Mouse (Mus musculus) midbrain, embryonic 14.5 days (tissue): ENCODE results near the gene Abhd17c. TPM values are rescaled to one million over a fixed set of nuclear protein-coding genes. Genes with fewer than 3 reads are reported as not detected.

ENCODE experiments used
- ATAC-seq: fragments of 200-750 bp; cut with Nextera tagmentation; 2 replicates; pipeline ENCODE4 v1.8.0; 2017; ENCODE audit warnings: moderate number of reproducible peaks, moderate library complexity; ENCODE audit not compliant: low FRiP score, low TSS enrichment
- DNase-seq: peaks from one replicate; pipeline ENCODE4 v3.0.0-alpha.2; 2015
- H3K27ac ChIP-seq: fragments of 300-500 bp; sonication (generic); replicated peaks from 2 replicates; pipeline ENCODE4 v1.5.1; 2014; ENCODE audit warnings: mild to moderate bottlenecking, low read depth, low read length, moderate library complexity
- H3K27me3 ChIP-seq: fragments of 300-500 bp; sonication (generic); 2 replicates; pipeline ENCODE4 v1.6.1; 2014; ENCODE audit warnings: low read length, control low read depth, mixed read lengths; ENCODE audit not compliant: control insufficient read depth, insufficient read depth
- H3K36me3 ChIP-seq: fragments of 300-500 bp; sonication (generic); 2 replicates; pipeline ENCODE4 v1.6.1; 2014; ENCODE audit warnings: low read length, control low read depth; ENCODE audit not compliant: control insufficient read depth, insufficient read depth
- H3K4me1 ChIP-seq: fragments of 300-500 bp; sonication (generic); 2 replicates; pipeline ENCODE4 v1.6.1; 2014; ENCODE audit warnings: mild to moderate bottlenecking, antibody characterized with exemption, low read length, control low read depth; ENCODE audit not compliant: control insufficient read depth, insufficient read depth
- H3K4me2 ChIP-seq: fragments of 300-500 bp; sonication (generic); 2 replicates; pipeline ENCODE4 v1.6.1; 2014; ENCODE audit warnings: mild to moderate bottlenecking, low read length, moderate library complexity
- H3K4me3 ChIP-seq: fragments of 300-500 bp; sonication (generic); replicated peaks from 2 replicates; pipeline ENCODE4 v1.5.1; 2014; ENCODE audit warnings: low read depth, low read length
- H3K9ac ChIP-seq: fragments of 300-500 bp; sonication (generic); replicated peaks from 2 replicates; pipeline ENCODE4 v1.6.1; 2014; ENCODE audit warnings: mild to moderate bottlenecking, low read length, moderate library complexity
- H3K9me3 ChIP-seq: fragments of 300-500 bp; sonication (generic); 2 replicates; pipeline ENCODE4 v1.6.1; 2016; ENCODE audit warnings: low read length, control low read depth, mixed read lengths; ENCODE audit not compliant: control insufficient read depth
- WGBS: fragments of 180-500 bp; shearing (Covaris S2); extraction: QIAGEN DNeasy Blood & Tissue Kit; methylation state at CpG from one replicate; pipeline ENCODE4 v1.1.7; 2014; 5-methylcytosine and 5-hydroxymethylcytosine counted together
- polyA plus RNA-seq: library from polyadenylated mRNA; unstranded; fragments of >200 nt; fragmentation: Nextera tagmentation; extraction: Ambion mirVana; gene quantifications from 2 replicates; pipeline ENCODE4 v1.2.1, GENCODE M21; 2014

Gene Abhd17c
- polyA plus RNA-seq, 1 experiment from 2014 or later = 50.3 TPM

- Histone ChIP-seq H3K9me3 (no peaks in the 10 kb centered on the region), H3K27me3 (peaks cover 31% of the 10 kb centered on the region), H3K9ac (no peak overlapping the region), H3K4me3 (no peak overlapping the region), H3K36me3 (no peaks in the 10 kb centered on the region), H3K27ac (no peak overlapping the region), H3K4me2 (no peak overlapping the region), H3K4me1 (peaks cover 7% of the 10 kb centered on the region; the same call in 1 of the 2 replicates)
- 84% methylated on average over 3 of the region's 3 CpGs for WGBS
- DNase-seq (no peak), ATAC-seq (no peak)
Measured at GRCm38 (mm10) chr7:84088191-84088590, 63.5 kb downstream of the Abhd17c start.

- peak within 1 kb of the TSS; percentile 91 for H3K4me2 ChIP-seq
- WGBS = under 1% methylated on average over 53 of the region's 54 CpGs
Measured at GRCm38 (mm10) chr7:84086039-84086829, 65.5 kb downstream of the Abhd17c start, which contains the start of gene Cemip. TSS of gene Cemip (minus strand) at chr7:84086502.

GRCm38 (mm10) chr7:84085049-84085945, 66.4 kb downstream of the Abhd17c start:
- 0 out of 2 replicates have a peak, but pooled peaks have one; percentile 4 for ATAC-seq
- peaks cover 31% of the 10 kb centered on the region for H3K27me3 ChIP-seq
- WGBS = 4% methylated on average over 39 of the region's 39 CpGs

More at GRCm38 (mm10) chr7:84086039-84086829, 65.5 kb downstream of the Abhd17c start, which contains the start of gene Cemip:
- peaks cover 31% of the 10 kb centered on the region for H3K27me3 ChIP-seq
- peak within 1 kb of the TSS; percentile 51; the same call in 1 of the 2 replicates for H3K9ac ChIP-seq
- peaks cover 7% of the 10 kb centered on the region; the same call in 1 of the 2 replicates for H3K4me1 ChIP-seq
- ATAC-seq = peak; percentile 84
- H3K27ac ChIP-seq = peak within 1 kb of the TSS; percentile 20; the same call in 1 of the 2 replicates
- DNase-seq = peak; percentile 92
- no peaks in the 10 kb centered on the region for H3K36me3 ChIP-seq
- H3K9me3 ChIP-seq = no peaks in the 10 kb centered on the region
- peak within 1 kb of the TSS; percentile 50 for H3K4me3 ChIP-seq

GRCm38 (mm10) chr7:84077257-84078013, 74.3 kb downstream of the Abhd17c start:
- no peaks in the 10 kb centered on the region for H3K9me3 ChIP-seq
- no peak overlapping the region for H3K27ac ChIP-seq
- H3K4me1 ChIP-seq = no peaks in the 10 kb centered on the region
- H3K4me3 ChIP-seq = no peak overlapping the region
- H3K36me3 ChIP-seq = no peaks in the 10 kb centered on the region
- H3K27me3 ChIP-seq = no peaks in the 10 kb centered on the region
- 69% methylated on average over 7 of the region's 7 CpGs for WGBS
- H3K4me2 ChIP-seq = no peak overlapping the region
- ATAC-seq = no peak
- no peak overlapping the region for H3K9ac ChIP-seq
- DNase-seq = no peak

More at GRCm38 (mm10) chr7:84085049-84085945, 66.4 kb downstream of the Abhd17c start:
- Histone ChIP-seq H3K4me3 (peak overlapping the region; percentile 50), H3K9ac (no peak overlapping the region), H3K27ac (no peak overlapping the region), H3K4me2 (peak overlapping the region; percentile 91), H3K4me1 (peaks cover 7% of the 10 kb centered on the region; the same call in 1 of the 2 replicates), H3K36me3 (no peaks in the 10 kb centered on the region), H3K9me3 (no peaks in the 10 kb centered on the region)
- DNase-seq = peak; percentile 53

- Histone ChIP-seq H3K4me1 (no peaks in the 10 kb centered on the region), H3K27me3 (no peaks in the 10 kb centered on the region), H3K27ac (no peak overlapping the region), H3K4me2 (no peak overlapping the region), H3K9me3 (no peaks in the 10 kb centered on the region), H3K36me3 (no peaks in the 10 kb centered on the region), H3K9ac (no peak overlapping the region), H3K4me3 (no peak overlapping the region)
- DNase-seq (no peak), ATAC-seq (no peak)
- WGBS = 60% methylated on average over 8 of the region's 8 CpGs
Measured at GRCm38 (mm10) chr7:84074266-84074665, 77.4 kb downstream of the Abhd17c start.

GRCm38 (mm10) chr7:84073856-84074255, 77.8 kb downstream of the Abhd17c start:
- no peak overlapping the region for H3K9ac ChIP-seq
- no peaks in the 10 kb centered on the region for H3K9me3 ChIP-seq
- ATAC-seq (no peak), DNase-seq (no peak)
- WGBS = 87% methylated on average over 3 of the region's 3 CpGs
- H3K36me3 ChIP-seq = no peaks in the 10 kb centered on the region
- H3K4me3 ChIP-seq = no peak overlapping the region
- H3K4me1 ChIP-seq = no peaks in the 10 kb centered on the region
- H3K27ac ChIP-seq = no peak overlapping the region
- H3K4me2 ChIP-seq = no peak overlapping the region
- no peaks in the 10 kb centered on the region for H3K27me3 ChIP-seq

- ATAC-seq = no peak
- Histone ChIP-seq H3K4me3 (no peak overlapping the region), H3K9ac (no peak overlapping the region), H3K27ac (no peak overlapping the region), H3K27me3 (no peaks in the 10 kb centered on the region), H3K4me1 (no peaks in the 10 kb centered on the region), H3K36me3 (no peaks in the 10 kb centered on the region), H3K9me3 (no peaks in the 10 kb centered on the region; the same call in 1 of the 2 replicates), H3K4me2 (no peak overlapping the region)
- no peak for DNase-seq
- 74% methylated on average over 5 of the region's 5 CpGs for WGBS
Measured at GRCm38 (mm10) chr7:84068931-84069330, 82.8 kb downstream of the Abhd17c start.

- Histone ChIP-seq H3K36me3 (no peaks in the 10 kb centered on the region), H3K4me2 (no peak overlapping the region), H3K9me3 (no peaks in the 10 kb centered on the region; the same call in 1 of the 2 replicates), H3K27me3 (no peaks in the 10 kb centered on the region), H3K27ac (no peak overlapping the region), H3K4me3 (no peak overlapping the region), H3K9ac (no peak overlapping the region), H3K4me1 (no peaks in the 10 kb centered on the region)
- 93% methylated on average over 7 of the region's 7 CpGs for WGBS
- DNase-seq (no peak), ATAC-seq (no peak)
Measured at GRCm38 (mm10) chr7:84059799-84060198, 91.9 kb downstream of the Abhd17c start.
